Mouse (Mus musculus): ENCODE measurements around the gene Ubap1l. TPM values are rescaled to one million over a fixed set of nuclear protein-coding genes. Genes with fewer than 3 reads are reported as not detected.
A peak's percentile ranks its signal among the peaks of the same experiment; 100 is the strongest.
"Not testable (repeated sequence)": the region's sequence is repeated elsewhere in the genome, so short reads cannot be mapped to it uniquely, and the experiment has no call there.

Gene Ubap1l
- polyA plus RNA-seq, 1 experiment, result 0.77 TPM

- no peaks in the 10 kb centered on the region for H3K36me3 ChIP-seq (ENCODE audit: control insufficient read depth, insufficient read depth, low read length)
- no peak overlapping the region for H3K4me3 ChIP-seq (ENCODE audit: control insufficient read depth, low read depth, low read length)
- H3K27me3 ChIP-seq (ENCODE audit: control insufficient read depth, insufficient read depth, low read length), result no peaks in the 10 kb centered on the region
- TF ChIP-seq POLR2A (IDR thresholded peaks at IDR 0.05; ENCODE audit: control insufficient read depth, low read depth, low read length) (no peak), CTCF (IDR thresholded peaks at IDR 0.05; ENCODE audit: control insufficient read depth, insufficient read depth, insufficient replicate concordance, low read depth, low read length) (no peak)
- no peaks in the 10 kb centered on the region for H3K4me1 ChIP-seq (ENCODE audit: control insufficient read depth, insufficient read depth, low read length)
- no peak overlapping the region for H3K27ac ChIP-seq (ENCODE audit: control insufficient read depth, insufficient read depth, low read depth, low read length)
Observed at GRCm38 (mm10) chr9:65339146-65339545, 21.7 kb upstream of the Ubap1l start.

GRCm38 (mm10) chr9:65340414-65340813 is 20.4 kb upstream of the Ubap1l start:
- H3K4me1 ChIP-seq (ENCODE audit: control insufficient read depth, insufficient read depth, low read length), result no peaks in the 10 kb centered on the region
- no peaks in the 10 kb centered on the region for H3K36me3 ChIP-seq (ENCODE audit: control insufficient read depth, insufficient read depth, low read length)
- no peak overlapping the region for H3K4me3 ChIP-seq (ENCODE audit: control insufficient read depth, low read depth, low read length)
- no peak overlapping the region for H3K27ac ChIP-seq (ENCODE audit: control insufficient read depth, insufficient read depth, low read depth, low read length)
- no peaks in the 10 kb centered on the region for H3K27me3 ChIP-seq (ENCODE audit: control insufficient read depth, insufficient read depth, low read length)
- TF ChIP-seq POLR2A (IDR thresholded peaks at IDR 0.05; ENCODE audit: control insufficient read depth, low read depth, low read length), result no peak
- TF ChIP-seq CTCF (IDR thresholded peaks at IDR 0.05; ENCODE audit: control insufficient read depth, insufficient read depth, insufficient replicate concordance, low read depth, low read length), result no peak

- H3K27me3 ChIP-seq (ENCODE audit: control insufficient read depth, insufficient read depth, low read length); H3K36me3 ChIP-seq (ENCODE audit: control insufficient read depth, insufficient read depth, low read length); H3K4me1 ChIP-seq (ENCODE audit: control insufficient read depth, insufficient read depth, low read length): not testable (repeated sequence)
- peak overlapping the region; percentile 79 for H3K27ac ChIP-seq (ENCODE audit: control insufficient read depth, insufficient read depth, low read depth, low read length)
- peak overlapping the region; percentile 91 for H3K4me3 ChIP-seq (ENCODE audit: control insufficient read depth, low read depth, low read length)
Observed at GRCm38 (mm10) chr9:65345439-65345838, 15.4 kb upstream of the Ubap1l start.

- Histone ChIP-seq H3K4me3 (ENCODE audit: control insufficient read depth, low read depth, low read length) (peak within 1 kb of the TSS; percentile 91), H3K27me3 (ENCODE audit: control insufficient read depth, insufficient read depth, low read length) (no peaks in the 10 kb centered on the region), H3K27ac (ENCODE audit: control insufficient read depth, insufficient read depth, low read depth, low read length) (peak within 1 kb of the TSS; percentile 79), H3K4me1 (ENCODE audit: control insufficient read depth, insufficient read depth, low read length) (peaks cover 7% of the 10 kb centered on the region), H3K36me3 (ENCODE audit: control insufficient read depth, insufficient read depth, low read length) (no peaks in the 10 kb centered on the region)
- TF ChIP-seq CTCF (IDR thresholded peaks at IDR 0.05; ENCODE audit: control insufficient read depth, insufficient read depth, insufficient replicate concordance, low read depth, low read length) (0 out of 2 replicates have a peak, but pooled peaks have one; percentile 15), POLR2A (IDR thresholded peaks at IDR 0.05; ENCODE audit: control insufficient read depth, low read depth, low read length) (peak; percentile 96)
Observed at GRCm38 (mm10) chr9:65345854-65346475, 14.9 kb upstream of the Ubap1l start, which contains the start of gene Pdcd7. TSS of gene Pdcd7 (plus strand) at chr9:65346104.

GRCm38 (mm10) chr9:65346476-65347111 is 14.2 kb upstream of the Ubap1l start:
- no peaks in the 10 kb centered on the region for H3K27me3 ChIP-seq (ENCODE audit: control insufficient read depth, insufficient read depth, low read length)
- no peak for TF ChIP-seq CTCF (IDR thresholded peaks at IDR 0.05; ENCODE audit: control insufficient read depth, insufficient read depth, insufficient replicate concordance, low read depth, low read length)
- peak; percentile 36 for TF ChIP-seq POLR2A (IDR thresholded peaks at IDR 0.05; ENCODE audit: control insufficient read depth, low read depth, low read length)
- peak overlapping the region; percentile 91 for H3K4me3 ChIP-seq (ENCODE audit: control insufficient read depth, low read depth, low read length)
- peaks cover 7% of the 10 kb centered on the region for H3K4me1 ChIP-seq (ENCODE audit: control insufficient read depth, insufficient read depth, low read length)
- peak overlapping the region; percentile 79 for H3K27ac ChIP-seq (ENCODE audit: control insufficient read depth, insufficient read depth, low read depth, low read length)
- no peaks in the 10 kb centered on the region for H3K36me3 ChIP-seq (ENCODE audit: control insufficient read depth, insufficient read depth, low read length)

GRCm38 (mm10) chr9:65347112-65347850 is 13.6 kb upstream of the Ubap1l start:
- Histone ChIP-seq H3K27me3 (ENCODE audit: control insufficient read depth, insufficient read depth, low read length) (no peaks in the 10 kb centered on the region), H3K36me3 (ENCODE audit: control insufficient read depth, insufficient read depth, low read length) (no peaks in the 10 kb centered on the region), H3K27ac (ENCODE audit: control insufficient read depth, insufficient read depth, low read depth, low read length) (peak overlapping the region; percentile 79), H3K4me1 (ENCODE audit: control insufficient read depth, insufficient read depth, low read length) (peaks cover 7% of the 10 kb centered on the region), H3K4me3 (ENCODE audit: control insufficient read depth, low read depth, low read length) (peak overlapping the region; percentile 91)
- TF ChIP-seq POLR2A (IDR thresholded peaks at IDR 0.05; ENCODE audit: control insufficient read depth, low read depth, low read length) (no peak), CTCF (IDR thresholded peaks at IDR 0.05; ENCODE audit: control insufficient read depth, insufficient read depth, insufficient replicate concordance, low read depth, low read length) (no peak)

GRCm38 (mm10) chr9:65353251-65353650 is 7.6 kb upstream of the Ubap1l start:
- H3K36me3 ChIP-seq (ENCODE audit: control insufficient read depth, insufficient read depth, low read length), result peaks cover 3% of the 10 kb centered on the region
- H3K27me3 ChIP-seq (ENCODE audit: control insufficient read depth, insufficient read depth, low read length), result no peaks in the 10 kb centered on the region
- no peak overlapping the region for H3K4me3 ChIP-seq (ENCODE audit: control insufficient read depth, low read depth, low read length)

More at GRCm38 (mm10) chr9:65353251-65353650, 7.6 kb upstream of the Ubap1l start:
- no peak overlapping the region for H3K27ac ChIP-seq (ENCODE audit: control insufficient read depth, insufficient read depth, low read depth, low read length)
- no peaks in the 10 kb centered on the region for H3K4me1 ChIP-seq (ENCODE audit: control insufficient read depth, insufficient read depth, low read length)
- TF ChIP-seq POLR2A (IDR thresholded peaks at IDR 0.05; ENCODE audit: control insufficient read depth, low read depth, low read length) (no peak), CTCF (IDR thresholded peaks at IDR 0.05; ENCODE audit: control insufficient read depth, insufficient read depth, insufficient replicate concordance, low read depth, low read length) (no peak)
